Mouse (Mus musculus): Measurements from ENCODE around the gene Spata1.

DNA sequence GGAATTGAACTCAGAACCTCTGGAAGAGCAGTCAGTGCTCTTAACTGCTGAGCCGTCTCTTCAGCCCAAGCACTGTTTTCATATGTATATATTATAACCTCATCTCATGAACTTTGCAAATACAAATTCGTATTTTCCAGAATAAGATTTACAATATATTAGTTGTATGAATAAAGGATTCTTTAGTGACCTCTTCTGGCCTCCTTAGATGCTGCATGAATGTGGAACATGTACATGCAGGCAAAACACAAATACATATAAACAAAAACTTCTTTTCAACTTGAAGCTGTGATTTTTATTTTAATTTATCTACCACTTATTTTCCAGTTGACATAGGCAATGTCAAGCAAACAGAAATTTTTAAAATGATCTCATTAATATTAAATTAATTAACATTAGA is 17.5 kb downstream of the Spata1 start:
- TF ChIP-seq CTCF (IDR thresholded peaks at IDR 0.05; ENCODE audit: borderline replicate concordance, extremely low read depth, insufficient read depth, insufficient read length): no peak
- TF ChIP-seq POLR2A (IDR thresholded peaks at IDR 0.05; ENCODE audit: borderline replicate concordance, extremely low read depth, insufficient read depth, insufficient read length, poor library complexity, severe bottlenecking): no peak

All from brain, embryonic 14.5 days (tissue).